Mouse (Mus musculus): ENCODE measurements around the gene Sept8. TPM values are rescaled to one million over a fixed set of nuclear protein-coding genes. Genes with fewer than 3 reads are reported as not detected.
A peak's percentile ranks its signal among the peaks of the same experiment; 100 is the strongest.

Gene Sept8
- polyA plus RNA-seq, 1 experiment from 2014 or later = 10.0 TPM

- 92% methylated on average over 6 of the region's 6 CpGs for WGBS
- no peak for ATAC-seq
- no peak for TF ChIP-seq CTCF (IDR thresholded peaks at IDR 0.05; ENCODE audit: low read depth)
Measured at GRCm38 (mm10) chr11:53585510-53585909, 66.5 kb downstream of the Sept8 start.

GRCm38 (mm10) chr11:53588279-53588678, 69.2 kb downstream of the Sept8 start:
- Histone ChIP-seq H3K36me3 (ENCODE audit: control insufficient read depth, insufficient read depth) (peaks cover 21% of the 10 kb centered on the region; the same call in 1 of the 2 replicates), H3K9me3 (ENCODE audit: control insufficient read depth) (no peaks in the 10 kb centered on the region), H3K4me1 (replicated peaks; ENCODE audit: control insufficient read depth, insufficient read depth, low read length) (no peaks in the 10 kb centered on the region), H3K9ac (ENCODE audit: low read depth, low read length) (no peak overlapping the region), H3K4me3 (ENCODE audit: low read depth, low read length) (no peak overlapping the region), H3K27me3 (replicated peaks; ENCODE audit: control insufficient read depth, insufficient read depth, low read length) (no peaks in the 10 kb centered on the region), H3K27ac (ENCODE audit: low read depth, low read length) (no peak overlapping the region), H3K4me2 (replicated peaks; ENCODE audit: low read depth) (no peak overlapping the region)
- 86% methylated on average over 8 of the region's 8 CpGs for WGBS
- no peak for ATAC-seq
- TF ChIP-seq CTCF (IDR thresholded peaks at IDR 0.05; ENCODE audit: low read depth) = no peak

More at GRCm38 (mm10) chr11:53585510-53585909, 66.5 kb downstream of the Sept8 start:
- Histone ChIP-seq H3K4me2 (replicated peaks; ENCODE audit: low read depth) (no peak overlapping the region), H3K27ac (ENCODE audit: low read depth, low read length) (no peak overlapping the region), H3K9me3 (ENCODE audit: control insufficient read depth) (no peaks in the 10 kb centered on the region), H3K27me3 (replicated peaks; ENCODE audit: control insufficient read depth, insufficient read depth, low read length) (no peaks in the 10 kb centered on the region), H3K9ac (ENCODE audit: low read depth, low read length) (no peak overlapping the region), H3K4me3 (ENCODE audit: low read depth, low read length) (no peak overlapping the region), H3K4me1 (replicated peaks; ENCODE audit: control insufficient read depth, insufficient read depth, low read length) (no peaks in the 10 kb centered on the region), H3K36me3 (ENCODE audit: control insufficient read depth, insufficient read depth) (peaks cover 27% of the 10 kb centered on the region)

GRCm38 (mm10) chr11:53590368-53590768, 71.3 kb downstream of the Sept8 start:
- ATAC-seq = no peak
- no peak overlapping the region for H3K4me3 ChIP-seq (ENCODE audit: low read depth, low read length)
- peaks cover 18% of the 10 kb centered on the region; the same call in 1 of the 2 replicates for H3K36me3 ChIP-seq (ENCODE audit: control insufficient read depth, insufficient read depth)
- no peak overlapping the region for H3K4me2 ChIP-seq (replicated peaks; ENCODE audit: low read depth)
- TF ChIP-seq CTCF (IDR thresholded peaks at IDR 0.05; ENCODE audit: low read depth) = peak; percentile 74
- no peaks in the 10 kb centered on the region for H3K9me3 ChIP-seq (ENCODE audit: control insufficient read depth)
- 56% methylated on average over 15 of the region's 15 CpGs for WGBS
- no peak overlapping the region for H3K9ac ChIP-seq (ENCODE audit: low read depth, low read length)
- H3K4me1 ChIP-seq (replicated peaks; ENCODE audit: control insufficient read depth, insufficient read depth, low read length) = no peaks in the 10 kb centered on the region
- no peaks in the 10 kb centered on the region for H3K27me3 ChIP-seq (replicated peaks; ENCODE audit: control insufficient read depth, insufficient read depth, low read length)
- no peak overlapping the region for H3K27ac ChIP-seq (ENCODE audit: low read depth, low read length)

GRCm38 (mm10) chr11:53591116-53591515, 72.1 kb downstream of the Sept8 start:
- TF ChIP-seq CTCF (IDR thresholded peaks at IDR 0.05; ENCODE audit: low read depth) = no peak
- Histone ChIP-seq H3K4me1 (replicated peaks; ENCODE audit: control insufficient read depth, insufficient read depth, low read length) (no peaks in the 10 kb centered on the region), H3K36me3 (ENCODE audit: control insufficient read depth, insufficient read depth) (peaks cover 18% of the 10 kb centered on the region; the same call in 1 of the 2 replicates), H3K9me3 (ENCODE audit: control insufficient read depth) (no peaks in the 10 kb centered on the region), H3K9ac (ENCODE audit: low read depth, low read length) (no peak overlapping the region), H3K4me2 (replicated peaks; ENCODE audit: low read depth) (no peak overlapping the region), H3K27me3 (replicated peaks; ENCODE audit: control insufficient read depth, insufficient read depth, low read length) (no peaks in the 10 kb centered on the region), H3K4me3 (ENCODE audit: low read depth, low read length) (no peak overlapping the region), H3K27ac (ENCODE audit: low read depth, low read length) (no peak overlapping the region)
- WGBS = 92% methylated on average over 5 of the region's 5 CpGs
- no peak for ATAC-seq

Other genes with a start within 250 kb of the Sept8 start
- 65.8 and 67.6 TPM in 2 replicates for gene Hspa4, start 218.8 kb upstream of the Sept8 start, polyA plus RNA-seq (2015; fragmentation: Nextera tagmentation; extraction: Ambion mirVana)
- gene Zcchc10, start 194.6 kb upstream of the Sept8 start, polyA plus RNA-seq (2015; fragmentation: Nextera tagmentation; extraction: Ambion mirVana) = 10.1 and 10.8 TPM in 2 replicates
- gene Aff4, start 168.4 kb upstream of the Sept8 start, polyA plus RNA-seq (2015; fragmentation: Nextera tagmentation; extraction: Ambion mirVana) = 19.0 and 23.6 TPM in 2 replicates
- gene Leap2, start 96.1 kb upstream of the Sept8 start, polyA plus RNA-seq (2015; fragmentation: Nextera tagmentation; extraction: Ambion mirVana) = 1,325 and 1,459 TPM in 2 replicates
- gene Uqcrq, start 88.4 kb upstream of the Sept8 start, polyA plus RNA-seq (2015; fragmentation: Nextera tagmentation; extraction: Ambion mirVana) = 2,040 and 2,166 TPM in 2 replicates
- gene Gdf9, start 88.2 kb upstream of the Sept8 start, polyA plus RNA-seq (2015; fragmentation: Nextera tagmentation; extraction: Ambion mirVana) = 5.5 and 5.6 TPM in 2 replicates
- 0.12 and 0.23 TPM in 2 replicates for gene Gm10447, start 62.1 kb upstream of the Sept8 start, polyA plus RNA-seq (2015; fragmentation: Nextera tagmentation; extraction: Ambion mirVana)
- gene Shroom1, start 62.1 kb upstream of the Sept8 start, polyA plus RNA-seq (2015; fragmentation: Nextera tagmentation; extraction: Ambion mirVana) = 3.0 and 3.7 TPM in 2 replicates
- not detected in 2 replicates for gene Gm9837, start 48.8 kb upstream of the Sept8 start, polyA plus RNA-seq (2015; fragmentation: Nextera tagmentation; extraction: Ambion mirVana)
- not detected in 2 replicates for gene Gm9945, start 39.1 kb upstream of the Sept8 start, polyA plus RNA-seq (2015; fragmentation: Nextera tagmentation; extraction: Ambion mirVana)
- gene Sowaha, start 39.0 kb upstream of the Sept8 start, polyA plus RNA-seq (2015; fragmentation: Nextera tagmentation; extraction: Ambion mirVana) = 1.1 and 1.5 TPM in 2 replicates
- 17.0 and 18.4 TPM in 2 replicates for gene Kif3a, start 48.1 kb downstream of the Sept8 start, polyA plus RNA-seq (2015; fragmentation: Nextera tagmentation; extraction: Ambion mirVana)
- 0.29 and 0.39 TPM in 2 replicates for gene Il4, start 99.4 kb downstream of the Sept8 start, polyA plus RNA-seq (2015; fragmentation: Nextera tagmentation; extraction: Ambion mirVana)
- gene Il13, start 115.4 kb downstream of the Sept8 start, polyA plus RNA-seq (2015; fragmentation: Nextera tagmentation; extraction: Ambion mirVana) = not detected in 2 replicates
- gene Rad50, start 188.1 kb downstream of the Sept8 start, polyA plus RNA-seq (2015; fragmentation: Nextera tagmentation; extraction: Ambion mirVana) = 15.6 and 19.3 TPM in 2 replicates
- gene Il5, start 201.5 kb downstream of the Sept8 start, polyA plus RNA-seq (2015; fragmentation: Nextera tagmentation; extraction: Ambion mirVana) = not detected in 2 replicates

Measured in intestine, postnatal 0 days (tissue).